Mouse (Mus musculus) embryonic fibroblast, embryonic 13.5 days (primary cell): ENCODE measurements at regions not wholly inside any gene's neighbourhood (a gene's known extent, or its start where the extent isn't known, plus 50 kb on each side); places are given as distances from the start of the nearest gene placed in this dataset.

Source experiments
- CTCF ChIP-seq: IDR thresholded peaks from 2 replicates; pipeline ENCODE4 v1.5.1; 2011; ENCODE audit warnings: mild to moderate bottlenecking, control low read depth, low read length, moderate library complexity, borderline replicate concordance; ENCODE audit not compliant: insufficient read depth
- POLR2A ChIP-seq: IDR thresholded peaks from 2 replicates; pipeline ENCODE4 v1.6.1; 2011; ENCODE audit warnings: low read depth, mild to moderate bottlenecking, control low read depth, low read length, moderate library complexity

DNA sequence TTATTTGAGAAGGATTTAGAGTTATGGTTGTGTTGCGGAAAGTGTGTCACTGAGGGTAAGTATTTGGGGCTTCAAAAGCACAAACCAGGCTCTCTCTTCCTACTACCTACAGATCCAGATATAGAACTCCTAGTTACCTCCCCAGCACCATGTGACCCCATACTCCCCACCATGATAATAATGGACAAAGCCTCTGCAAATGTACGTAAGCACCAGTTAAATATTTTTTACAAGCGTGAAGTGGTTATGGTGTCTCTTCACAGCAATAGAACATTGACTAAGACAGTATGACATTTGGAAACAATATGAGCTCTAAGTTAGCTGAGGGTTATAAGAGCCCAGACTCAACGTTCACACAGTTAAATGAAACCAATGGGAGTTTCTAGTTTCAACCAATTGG is 233.8 kb upstream of the Fshr start:
- TF ChIP-seq POLR2A (no peak), CTCF (no peak)
